Mouse (Mus musculus) lung, postnatal 25 days (tissue): ENCODE results near the gene Ccdc110.

ENCODE experiments used
- DNase-seq: peaks from one replicate; pipeline ENCODE4 v3.0.0; 2022; ENCODE audit warnings: low spot score

Ccdc110 gene

GRCm38 (mm10) chr8:45975837-45976468 lies 41.5 kb downstream of the Ccdc110 start:
- no peak for DNase-seq

GRCm38 (mm10) chr8:45986665-45987064 lies 52.2 kb downstream of the Ccdc110 start:
- DNase-seq, result no peak

GRCm38 (mm10) chr8:45988189-45988588 lies 53.8 kb downstream of the Ccdc110 start:
- no peak for DNase-seq

- DNase-seq, result no peak
Observed at GRCm38 (mm10) chr8:45990631-45991310, 56.4 kb downstream of the Ccdc110 start.
